Mouse (Mus musculus): ENCODE measurements around the gene Gm28360.
"Not testable (repeated sequence)": the region's sequence is repeated elsewhere in the genome, so short reads cannot be mapped to it uniquely, and the experiment has no call there.

Gene Gm28360

DNA sequence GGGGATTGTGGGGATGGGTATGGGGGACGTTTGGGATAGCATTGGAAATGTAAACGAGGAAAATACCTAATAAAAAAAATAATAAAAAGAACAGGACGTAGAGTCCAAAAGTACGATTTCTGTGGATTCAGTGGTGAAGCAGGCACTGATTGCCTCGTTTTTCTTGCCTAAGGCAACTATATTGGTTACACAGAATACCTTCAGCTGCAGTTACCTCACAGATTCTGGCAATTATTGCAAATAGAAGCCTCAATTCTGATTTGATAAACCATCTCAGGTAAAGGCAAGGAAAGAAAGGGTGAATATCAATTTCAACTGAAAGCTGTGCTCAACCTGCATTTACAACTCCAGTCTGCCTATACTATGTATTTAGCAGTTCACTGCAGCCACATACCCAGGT is at the start of gene Gm28360:
Gene Gm28360, plus strand, starts transcription at position 301 of the 400 bp plus-strand sequence.
- DNase-seq, result not testable (repeated sequence)

DNA sequence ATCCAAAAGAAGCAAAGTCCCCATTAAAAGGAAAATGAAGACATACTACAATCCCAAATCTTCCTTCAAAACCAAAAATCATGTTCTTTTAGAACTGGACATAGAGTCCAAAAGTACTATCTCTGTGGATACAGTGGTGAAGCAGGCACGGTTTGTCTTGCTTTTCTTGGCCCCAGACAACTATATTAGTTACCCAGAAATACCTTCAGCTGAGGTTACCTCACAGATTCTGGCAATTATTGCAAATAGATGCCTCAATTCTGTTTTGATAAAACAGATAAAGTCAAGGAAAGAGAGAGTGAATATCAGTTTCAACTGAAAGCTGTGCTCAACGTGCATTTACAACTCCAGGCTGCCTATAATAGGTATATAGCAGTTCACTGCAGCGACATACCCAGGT is 49.0 kb upstream of the Gm28360 start, which contains the start of gene B020011L13Rik:
Gene B020011L13Rik, plus strand, starts transcription at position 301 of the 400 bp plus-strand sequence.
- not testable (repeated sequence) for DNase-seq

DNA sequence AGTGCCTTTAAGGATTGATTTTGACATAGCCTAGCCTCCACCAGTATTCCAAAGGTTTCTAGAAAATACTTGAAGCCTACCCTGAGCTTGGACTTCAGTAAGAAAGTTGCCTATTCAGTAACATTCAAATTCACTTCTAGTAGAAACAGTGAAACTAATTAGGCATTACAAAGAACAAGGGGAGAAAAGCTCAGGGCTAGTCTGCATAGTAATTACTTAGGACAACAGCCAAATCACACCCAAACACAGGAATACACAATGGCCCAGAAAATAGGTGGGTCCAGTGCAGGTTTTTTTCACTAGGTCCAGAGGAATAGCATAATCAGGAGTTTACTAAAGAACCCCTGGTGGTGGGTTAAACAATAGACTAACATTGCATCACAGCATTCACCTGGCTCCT is 13.6 kb upstream of the Gm28360 start:
- DNase-seq, result not testable (repeated sequence)

DNA sequence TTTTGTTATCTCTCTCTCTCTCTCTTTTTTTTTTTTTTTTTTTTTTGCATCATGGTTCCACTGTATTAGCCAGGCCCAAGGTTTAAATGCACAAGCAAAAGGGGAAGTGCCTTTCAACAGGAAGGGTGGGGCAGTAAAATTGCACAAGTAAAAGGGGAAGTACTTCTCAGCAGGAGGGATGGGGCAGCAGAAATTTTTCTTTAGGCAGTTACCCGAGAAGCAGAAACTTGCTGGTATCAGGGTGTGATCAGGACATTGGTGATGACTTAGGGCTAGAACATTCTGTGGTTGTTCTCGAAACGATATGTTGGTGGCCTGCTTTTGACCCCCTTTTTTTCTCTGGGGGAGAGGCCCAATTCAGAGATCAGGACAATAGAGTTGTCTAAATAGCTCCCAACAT is 21.8 kb downstream of the Gm28360 start:
- not testable (repeated sequence) for DNase-seq
